Mouse (Mus musculus): ENCODE results near the gene Olfr153. TPM values are rescaled to one million over a fixed set of nuclear protein-coding genes. Genes with fewer than 3 reads are reported as not detected.
"Not testable (repeated sequence)": the region's sequence is repeated elsewhere in the genome, so short reads cannot be mapped to it uniquely, and the experiment has no call there.

Olfr153 gene
- not detected in 2 replicates for polyA plus RNA-seq (2015; fragmentation: Nextera tagmentation; extraction: Ambion mirVana)

- H3K9ac ChIP-seq (ENCODE audit: low read depth, low read length), result no peak within 1 kb of the TSS
- H3K4me3 ChIP-seq (ENCODE audit: low read depth, low read length), result no peak within 1 kb of the TSS
- H3K36me3 ChIP-seq (ENCODE audit: control insufficient read depth, insufficient read depth), result no peaks in the 10 kb centered on the region
- no peak for ATAC-seq (ENCODE audit: low read depth)
- H3K27me3 ChIP-seq (ENCODE audit: control insufficient read depth, insufficient read depth, low read depth, low read length), result no peaks in the 10 kb centered on the region
- no peak within 1 kb of the TSS for H3K27ac ChIP-seq (ENCODE audit: low read length)
- H3K9me3 ChIP-seq (replicated peaks; ENCODE audit: control insufficient read depth, low read length), result no peaks in the 10 kb centered on the region
- H3K4me1 ChIP-seq (ENCODE audit: control insufficient read depth, low read depth, low read length), result no peaks in the 10 kb centered on the region
- H3K4me2 ChIP-seq (ENCODE audit: low read depth, low read length), result no peak within 1 kb of the TSS
Measured at GRCm38 (mm10) chr2:87531496-87531895, at the start of gene Olfr153. Gene Olfr153, plus strand, starts transcription at chr2:87531796.

- no peaks in the 10 kb centered on the region for H3K9me3 ChIP-seq (replicated peaks; ENCODE audit: control insufficient read depth, low read length)
- no peaks in the 10 kb centered on the region for H3K27me3 ChIP-seq (ENCODE audit: control insufficient read depth, insufficient read depth, low read depth, low read length)
- no peak for ATAC-seq (ENCODE audit: low read depth)
- H3K4me3 ChIP-seq (ENCODE audit: low read depth, low read length), result no peak overlapping the region
- no peak overlapping the region for H3K27ac ChIP-seq (ENCODE audit: low read length)
- H3K9ac ChIP-seq (ENCODE audit: low read depth, low read length), result no peak overlapping the region
- no peaks in the 10 kb centered on the region for H3K36me3 ChIP-seq (ENCODE audit: control insufficient read depth, insufficient read depth)
- WGBS (ENCODE audit: insufficient replicate concordance), result 47% methylated on average over 2 of the region's 2 CpGs
- no peaks in the 10 kb centered on the region for H3K4me1 ChIP-seq (ENCODE audit: control insufficient read depth, low read depth, low read length)
- H3K4me2 ChIP-seq (ENCODE audit: low read depth, low read length), result no peak overlapping the region
Measured at GRCm38 (mm10) chr2:87482276-87482675, 49.3 kb upstream of the Olfr153 start.

- H3K27ac ChIP-seq (ENCODE audit: low read length); H3K4me1 ChIP-seq (ENCODE audit: control insufficient read depth, low read depth, low read length); H3K27me3 ChIP-seq (ENCODE audit: control insufficient read depth, insufficient read depth, low read depth, low read length); H3K9me3 ChIP-seq (replicated peaks; ENCODE audit: control insufficient read depth, low read length); H3K4me2 ChIP-seq (ENCODE audit: low read depth, low read length); H3K36me3 ChIP-seq (ENCODE audit: control insufficient read depth, insufficient read depth); H3K9ac ChIP-seq (ENCODE audit: low read depth, low read length); ATAC-seq (ENCODE audit: low read depth); H3K4me3 ChIP-seq (ENCODE audit: low read depth, low read length): not testable (repeated sequence)
- whole genome bisulfite sequencing (ENCODE audit: insufficient replicate concordance), result 62% methylated on average over 3 of the region's 5 CpGs
Measured at GRCm38 (mm10) chr2:87496993-87497392, 34.6 kb upstream of the Olfr153 start, which contains the start of gene Pramel7. Gene Pramel7, minus strand, starts transcription at chr2:87497093.

GRCm38 (mm10) chr2:87506265-87506664 is 25.3 kb upstream of the Olfr153 start, which contains the start of gene Pramel6:
Gene Pramel6, plus strand, starts transcription at chr2:87506565.
- Histone ChIP-seq H3K9me3 (replicated peaks; ENCODE audit: control insufficient read depth, low read length) (no peaks in the 10 kb centered on the region; the same call in 1 of the 2 replicates), H3K27ac (ENCODE audit: low read length) (no peak within 1 kb of the TSS), H3K4me3 (ENCODE audit: low read depth, low read length) (no peak within 1 kb of the TSS), H3K4me2 (ENCODE audit: low read depth, low read length) (no peak within 1 kb of the TSS), H3K27me3 (ENCODE audit: control insufficient read depth, insufficient read depth, low read depth, low read length) (no peaks in the 10 kb centered on the region), H3K36me3 (ENCODE audit: control insufficient read depth, insufficient read depth) (no peaks in the 10 kb centered on the region), H3K9ac (ENCODE audit: low read depth, low read length) (no peak within 1 kb of the TSS), H3K4me1 (ENCODE audit: control insufficient read depth, low read depth, low read length) (no peaks in the 10 kb centered on the region)
- WGBS (ENCODE audit: insufficient replicate concordance), result 59% methylated on average over 6 of the region's 6 CpGs
- ATAC-seq (ENCODE audit: low read depth), result no peak

GRCm38 (mm10) chr2:87515046-87515445 is 16.6 kb upstream of the Olfr153 start:
- Histone ChIP-seq H3K27ac (ENCODE audit: low read length) (no peak overlapping the region), H3K4me2 (ENCODE audit: low read depth, low read length) (no peak overlapping the region), H3K4me3 (ENCODE audit: low read depth, low read length) (no peak overlapping the region), H3K27me3 (ENCODE audit: control insufficient read depth, insufficient read depth, low read depth, low read length) (no peaks in the 10 kb centered on the region), H3K36me3 (ENCODE audit: control insufficient read depth, insufficient read depth) (no peaks in the 10 kb centered on the region), H3K4me1 (ENCODE audit: control insufficient read depth, low read depth, low read length) (no peaks in the 10 kb centered on the region), H3K9ac (ENCODE audit: low read depth, low read length) (no peak overlapping the region), H3K9me3 (replicated peaks; ENCODE audit: control insufficient read depth, low read length) (no peaks in the 10 kb centered on the region)
- ATAC-seq (ENCODE audit: low read depth), result no peak
- 56% methylated on average over 2 of the region's 2 CpGs for WGBS (ENCODE audit: insufficient replicate concordance)

GRCm38 (mm10) chr2:87515457-87516060 is 16.0 kb upstream of the Olfr153 start:
- WGBS (ENCODE audit: insufficient replicate concordance), result 53% methylated on average over 7 of the region's 8 CpGs
- no peak overlapping the region for H3K9ac ChIP-seq (ENCODE audit: low read depth, low read length)
- no peak for ATAC-seq (ENCODE audit: low read depth)
- no peak overlapping the region for H3K4me2 ChIP-seq (ENCODE audit: low read depth, low read length)
- H3K4me3 ChIP-seq (ENCODE audit: low read depth, low read length), result no peak overlapping the region
- no peak overlapping the region for H3K27ac ChIP-seq (ENCODE audit: low read length)
- H3K27me3 ChIP-seq (ENCODE audit: control insufficient read depth, insufficient read depth, low read depth, low read length), result no peaks in the 10 kb centered on the region
- H3K4me1 ChIP-seq (ENCODE audit: control insufficient read depth, low read depth, low read length), result no peaks in the 10 kb centered on the region
- H3K36me3 ChIP-seq (ENCODE audit: control insufficient read depth, insufficient read depth), result no peaks in the 10 kb centered on the region
- H3K9me3 ChIP-seq (replicated peaks; ENCODE audit: control insufficient read depth, low read length), result no peaks in the 10 kb centered on the region

GRCm38 (mm10) chr2:87516581-87516980 is 15.0 kb upstream of the Olfr153 start:
- ATAC-seq (ENCODE audit: low read depth), result no peak
- H3K4me3 ChIP-seq (ENCODE audit: low read depth, low read length), result no peak overlapping the region
- 53% methylated on average over 3 of the region's 3 CpGs for WGBS (ENCODE audit: insufficient replicate concordance)
- H3K4me1 ChIP-seq (ENCODE audit: control insufficient read depth, low read depth, low read length), result no peaks in the 10 kb centered on the region
- H3K4me2 ChIP-seq (ENCODE audit: low read depth, low read length), result no peak overlapping the region
- no peaks in the 10 kb centered on the region for H3K27me3 ChIP-seq (ENCODE audit: control insufficient read depth, insufficient read depth, low read depth, low read length)
- no peaks in the 10 kb centered on the region for H3K9me3 ChIP-seq (replicated peaks; ENCODE audit: control insufficient read depth, low read length)
- H3K9ac ChIP-seq (ENCODE audit: low read depth, low read length), result no peak overlapping the region
- no peaks in the 10 kb centered on the region for H3K36me3 ChIP-seq (ENCODE audit: control insufficient read depth, insufficient read depth)
- no peak overlapping the region for H3K27ac ChIP-seq (ENCODE audit: low read length)

GRCm38 (mm10) chr2:87520651-87521050 is 10.9 kb upstream of the Olfr153 start:
- H3K9me3 ChIP-seq (replicated peaks; ENCODE audit: control insufficient read depth, low read length), result no peaks in the 10 kb centered on the region
- H3K4me3 ChIP-seq (ENCODE audit: low read depth, low read length), result no peak overlapping the region
- H3K4me1 ChIP-seq (ENCODE audit: control insufficient read depth, low read depth, low read length), result no peaks in the 10 kb centered on the region
- no peak for ATAC-seq (ENCODE audit: low read depth)
- no peaks in the 10 kb centered on the region for H3K36me3 ChIP-seq (ENCODE audit: control insufficient read depth, insufficient read depth)
- no peaks in the 10 kb centered on the region for H3K27me3 ChIP-seq (ENCODE audit: control insufficient read depth, insufficient read depth, low read depth, low read length)
- WGBS (ENCODE audit: insufficient replicate concordance), result 62% methylated on average over 4 of the region's 4 CpGs
- H3K4me2 ChIP-seq (ENCODE audit: low read depth, low read length), result no peak overlapping the region
- no peak overlapping the region for H3K27ac ChIP-seq (ENCODE audit: low read length)
- H3K9ac ChIP-seq (ENCODE audit: low read depth, low read length), result no peak overlapping the region

GRCm38 (mm10) chr2:87525899-87526616 is 5.5 kb upstream of the Olfr153 start:
- H3K27ac ChIP-seq (ENCODE audit: low read length); ATAC-seq (ENCODE audit: low read depth); H3K4me2 ChIP-seq (ENCODE audit: low read depth, low read length); H3K4me3 ChIP-seq (ENCODE audit: low read depth, low read length); H3K36me3 ChIP-seq (ENCODE audit: control insufficient read depth, insufficient read depth); H3K27me3 ChIP-seq (ENCODE audit: control insufficient read depth, insufficient read depth, low read depth, low read length); H3K9ac ChIP-seq (ENCODE audit: low read depth, low read length); H3K4me1 ChIP-seq (ENCODE audit: control insufficient read depth, low read depth, low read length); H3K9me3 ChIP-seq (replicated peaks; ENCODE audit: control insufficient read depth, low read length): not testable (repeated sequence)
- WGBS (ENCODE audit: insufficient replicate concordance), result 33% methylated on average over 38 of the region's 39 CpGs
